Mouse (Mus musculus) mesoderm, embryonic 11.5 days (tissue): ENCODE data around the gene Ghdc.
A peak's percentile ranks its signal among the peaks of the same experiment; 100 is the strongest.

Experiments
- DNase-seq: peaks from one replicate; pipeline ENCODE4 v3.0.0-alpha.2; 2012; ENCODE audit warnings: low read depth, low spot score

Ghdc gene

GRCm38 (mm10) chr11:100746546-100746945 lies 24.2 kb downstream of the Ghdc start:
- no peak for DNase-seq

DNA sequence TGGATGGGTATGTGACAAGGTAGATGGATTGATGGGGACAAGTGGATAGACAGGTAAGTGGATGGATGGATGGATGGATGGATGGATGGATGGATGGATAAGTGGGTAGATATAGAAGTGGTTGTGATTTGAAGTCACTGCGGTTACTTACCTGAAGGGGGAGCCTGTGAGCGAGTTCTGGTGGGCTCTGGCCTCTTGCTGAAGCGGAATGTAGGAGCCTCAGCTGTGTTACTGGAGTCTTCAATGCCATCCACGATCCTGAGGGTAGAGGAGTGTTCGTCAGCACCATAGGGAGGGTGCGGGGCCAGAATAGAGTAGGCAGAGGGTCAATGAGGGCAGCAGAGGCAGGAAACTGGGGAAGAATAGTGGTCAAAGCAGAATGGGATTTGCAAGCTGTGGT lies 25.7 kb downstream of the Ghdc start:
- DNase-seq = peak; percentile 75

- DNase-seq = no peak
These were observed 29.4 kb downstream of the Ghdc start for GRCm38 (mm10) chr11:100741348-100741747.

GRCm38 (mm10) chr11:100738749-100739148 lies 32.0 kb downstream of the Ghdc start:
- DNase-seq = no peak

- peak; percentile 99 for DNase-seq
These were observed 32.6 kb downstream of the Ghdc start, which contains the start of gene Rab5c for GRCm38 (mm10) chr11:100738066-100738604. Gene Rab5c (minus strand): TSS chr11:100738215.

- DNase-seq = no peak
These were observed 33.5 kb downstream of the Ghdc start for GRCm38 (mm10) chr11:100737105-100737733.

DNA sequence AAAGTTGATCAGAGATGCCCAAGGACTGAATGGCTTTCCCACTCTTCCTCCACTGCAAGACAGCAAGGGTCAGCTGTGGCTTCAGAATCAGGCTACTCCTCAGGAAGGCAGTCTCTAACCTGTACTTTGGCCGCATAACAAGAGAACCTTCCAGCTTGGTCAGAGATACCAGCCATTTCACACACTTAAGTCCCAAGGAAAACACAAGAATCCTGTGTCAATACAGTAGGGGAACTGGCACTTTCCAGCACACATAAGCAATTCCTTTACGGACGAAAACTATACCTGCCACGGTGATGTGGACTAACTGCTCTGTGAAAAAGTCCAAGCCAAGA lies 34.0 kb downstream of the Ghdc start:
- no peak for DNase-seq

DNA sequence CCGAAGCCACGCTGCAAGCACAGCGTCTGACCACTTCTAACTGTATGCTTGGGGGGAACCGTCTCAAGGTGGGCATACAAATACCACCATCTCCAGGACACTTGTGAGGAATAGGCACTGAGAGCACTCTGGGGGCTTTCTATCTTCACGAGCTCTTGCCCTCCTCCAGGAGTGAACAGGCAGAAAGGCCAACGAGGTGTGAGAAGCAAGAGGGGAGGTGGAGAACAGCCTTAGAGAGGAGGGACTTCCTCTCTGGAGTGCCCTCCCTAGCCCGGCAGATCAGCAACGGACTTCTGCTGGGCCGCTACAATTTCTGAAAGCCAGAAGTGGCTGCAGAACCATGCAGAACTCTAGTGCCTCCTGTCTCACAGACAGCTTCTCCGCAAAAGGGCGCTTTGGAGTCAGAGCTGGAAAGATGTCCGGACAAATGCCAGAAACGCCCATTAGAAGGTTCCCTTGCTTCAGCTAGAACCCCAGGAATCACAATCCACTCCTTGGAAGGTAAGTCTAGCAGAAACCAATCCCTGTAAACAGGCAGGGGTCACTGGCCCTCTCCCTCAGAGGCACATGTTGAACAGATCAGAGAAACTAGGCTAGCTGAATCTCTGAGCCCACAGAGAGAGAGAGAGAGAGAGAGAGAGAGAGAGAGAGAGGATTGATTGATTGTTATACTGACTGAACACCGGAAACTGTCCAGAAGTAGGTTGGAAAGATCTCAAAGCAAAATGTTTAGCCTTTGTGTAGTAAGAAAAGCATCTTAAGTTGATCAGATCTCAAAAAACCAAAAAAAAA lies 34.6 kb downstream of the Ghdc start:
- no peak for DNase-seq

DNA sequence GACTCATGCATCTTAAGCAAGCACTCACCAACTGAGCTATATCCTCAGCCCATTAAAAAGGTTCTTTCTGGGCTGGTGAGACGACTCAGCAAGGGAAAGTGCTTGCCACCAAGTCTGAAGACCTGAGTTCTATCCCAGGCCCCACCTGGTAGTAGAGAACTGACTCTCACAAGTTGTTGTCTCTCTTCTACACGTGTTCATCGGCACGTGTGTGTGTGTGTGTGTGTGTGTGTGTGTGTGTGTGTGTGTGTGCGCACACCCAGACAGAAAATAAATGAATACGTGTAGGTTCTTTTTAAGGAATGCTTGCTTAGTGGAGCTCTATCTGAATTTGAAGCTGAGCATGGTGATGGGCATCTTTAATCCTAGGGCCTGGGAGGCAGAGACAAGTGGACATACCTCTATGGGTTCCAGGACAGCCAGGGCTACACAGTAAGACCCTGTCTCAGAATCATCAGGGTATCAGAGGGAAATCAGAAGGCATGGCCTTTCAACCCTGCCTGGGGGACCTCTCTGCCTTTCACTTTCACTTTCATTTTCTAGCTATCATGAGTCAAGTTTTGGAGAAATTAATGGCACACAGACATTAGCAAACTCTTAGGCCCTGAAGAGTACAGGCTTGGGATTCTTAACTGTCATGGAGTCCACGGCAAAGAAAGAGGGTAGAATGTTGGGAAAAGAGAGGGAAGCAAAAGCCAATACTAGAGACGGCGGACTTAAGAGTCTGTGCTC lies 35.5 kb downstream of the Ghdc start:
- DNase-seq = no peak

DNA sequence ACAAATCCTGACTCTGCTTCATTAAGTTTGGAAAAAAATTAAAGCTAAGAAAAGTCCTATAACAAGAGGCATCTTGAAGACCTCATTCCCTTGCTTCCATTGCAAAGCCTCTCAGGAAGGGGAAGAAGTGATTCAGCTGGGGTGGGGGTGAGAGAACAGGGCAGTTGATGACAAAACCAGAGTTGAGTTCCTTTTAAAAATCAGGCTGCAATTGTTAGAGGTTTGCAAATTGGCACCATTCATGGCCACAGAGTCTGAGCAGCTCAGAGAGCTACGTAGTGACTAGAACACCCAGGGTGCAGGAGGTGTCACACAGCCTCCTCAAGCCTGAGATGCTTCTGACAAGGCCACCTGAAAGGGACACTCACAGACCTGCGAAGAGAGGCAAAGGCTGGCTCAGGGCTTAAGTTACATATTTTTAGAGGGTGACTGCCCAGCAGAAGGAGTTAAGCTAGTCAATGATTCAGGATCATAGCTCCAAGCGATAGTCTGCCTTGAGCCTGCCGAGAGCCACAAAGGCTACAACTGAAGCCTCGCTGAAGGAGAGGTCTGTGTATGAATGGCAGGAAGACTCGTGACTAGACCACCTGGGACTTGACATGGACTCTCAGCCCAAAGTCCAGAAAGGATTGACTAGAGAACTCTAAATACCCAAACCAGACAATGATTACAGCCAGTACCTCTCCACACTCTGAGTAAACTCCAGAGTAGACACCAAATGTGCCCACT lies 40.1 kb downstream of the Ghdc start:
- DNase-seq = no peak

GRCm38 (mm10) chr11:100729976-100730375 lies 40.8 kb downstream of the Ghdc start:
- DNase-seq = no peak

- no peak for DNase-seq
These were observed 42.2 kb downstream of the Ghdc start for GRCm38 (mm10) chr11:100728601-100729000.

GRCm38 (mm10) chr11:100727201-100727600 lies 43.6 kb downstream of the Ghdc start:
- DNase-seq = no peak

GRCm38 (mm10) chr11:100724919-100725512 lies 45.7 kb downstream of the Ghdc start:
- no peak for DNase-seq

DNA sequence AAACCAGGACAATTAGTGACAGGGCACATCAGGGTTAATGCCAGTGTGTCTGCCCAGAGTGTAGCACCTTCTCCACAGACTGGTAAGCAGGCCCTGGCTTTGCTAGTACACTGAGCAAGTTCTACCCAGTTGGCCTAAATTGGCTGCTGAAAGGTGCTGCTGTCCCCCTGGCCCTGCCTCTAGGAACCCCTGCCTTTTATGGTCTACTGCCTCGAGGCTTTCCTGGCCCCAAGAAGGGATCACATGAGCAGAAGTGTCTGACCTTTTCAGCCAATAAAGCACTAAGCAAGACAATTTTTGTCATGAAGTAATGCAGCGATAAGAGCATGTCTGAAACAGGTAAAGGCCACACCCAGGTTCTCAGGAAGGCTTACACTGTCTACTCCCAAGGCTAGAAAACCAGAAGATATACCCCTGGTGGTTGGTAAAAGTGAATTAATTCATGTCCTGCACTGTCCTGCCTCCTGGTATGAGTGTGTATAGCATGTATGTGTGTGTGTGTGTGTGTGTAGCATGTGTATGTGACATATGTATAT lies 48.2 kb downstream of the Ghdc start:
- no peak for DNase-seq

GRCm38 (mm10) chr11:100721776-100722492 lies 48.8 kb downstream of the Ghdc start:
- no peak for DNase-seq

GRCm38 (mm10) chr11:100721254-100721653 lies 49.5 kb downstream of the Ghdc start:
- no peak for DNase-seq

DNA sequence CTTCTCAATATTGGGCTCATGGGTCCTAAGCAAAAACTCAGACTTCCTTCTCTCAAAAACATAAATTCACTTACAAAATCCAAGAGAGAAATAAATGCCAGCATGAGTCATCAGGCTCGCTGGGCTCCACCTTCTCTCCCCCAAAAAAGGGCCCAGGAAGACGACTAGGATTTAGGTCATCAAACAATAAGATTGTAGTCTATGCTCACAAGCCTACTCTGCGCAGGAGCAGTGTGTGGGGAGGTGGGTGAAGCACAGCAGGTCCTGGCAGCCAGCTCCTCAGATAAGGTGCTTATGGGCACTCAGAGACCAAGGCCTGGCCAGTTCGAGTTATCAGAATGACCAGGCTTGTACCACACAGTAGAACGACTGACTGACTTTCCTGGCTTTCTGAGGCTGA lies 50.4 kb downstream of the Ghdc start:
- no peak for DNase-seq

DNA sequence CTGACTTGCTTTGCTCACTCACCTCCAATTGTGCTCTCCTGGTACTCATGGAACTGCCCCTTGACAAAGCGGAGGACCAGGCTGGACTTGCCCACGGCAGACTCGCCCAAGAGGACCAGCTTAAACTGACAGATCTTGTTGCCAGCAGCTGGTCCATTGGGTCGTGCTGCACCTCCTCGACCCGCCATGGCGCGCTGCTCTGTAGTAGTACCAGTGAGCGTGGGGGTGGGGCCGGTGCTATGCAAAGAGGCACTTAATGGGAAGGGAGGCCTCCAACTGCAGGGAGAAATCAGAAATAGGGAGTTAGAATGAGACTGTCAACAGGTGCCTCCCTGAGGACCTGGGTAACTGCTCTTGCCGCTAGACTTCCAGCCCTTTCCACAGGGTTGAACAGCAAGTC lies 50.9 kb downstream of the Ghdc start:
- no peak for DNase-seq

- DNase-seq = no peak
These were observed 51.4 kb downstream of the Ghdc start for GRCm38 (mm10) chr11:100719312-100719711.
